Mouse (Mus musculus): ENCODE results near the gene Pgm1. TPM values are rescaled to one million over a fixed set of nuclear protein-coding genes. Genes with fewer than 3 reads are reported as not detected.

Gene Pgm1
- total RNA-seq, 2 experiments from 2014 or later, result 2.2 to 7.2 TPM

- no peak for ATAC-seq (replicated peaks; ENCODE audit: low FRiP score, low TSS enrichment, poor library complexity, severe bottlenecking)
Measured at GRCm38 (mm10) chr4:100001806-100002205, 72.6 kb downstream of the Pgm1 start.

GRCm38 (mm10) chr4:100007721-100008120 is 78.5 kb downstream of the Pgm1 start:
- ATAC-seq (replicated peaks; ENCODE audit: low FRiP score, low TSS enrichment, poor library complexity, severe bottlenecking), result no peak

- ATAC-seq (replicated peaks; ENCODE audit: low FRiP score, low TSS enrichment, poor library complexity, severe bottlenecking), result no peak
Measured at GRCm38 (mm10) chr4:100008371-100009090, 79.3 kb downstream of the Pgm1 start.

- no peak for ATAC-seq (replicated peaks; ENCODE audit: low FRiP score, low TSS enrichment, poor library complexity, severe bottlenecking)
Measured at GRCm38 (mm10) chr4:100009211-100009678, 80.0 kb downstream of the Pgm1 start.

GRCm38 (mm10) chr4:100010916-100011315 is 81.7 kb downstream of the Pgm1 start:
- ATAC-seq (replicated peaks; ENCODE audit: low FRiP score, low TSS enrichment, poor library complexity, severe bottlenecking), result no peak

DNA sequence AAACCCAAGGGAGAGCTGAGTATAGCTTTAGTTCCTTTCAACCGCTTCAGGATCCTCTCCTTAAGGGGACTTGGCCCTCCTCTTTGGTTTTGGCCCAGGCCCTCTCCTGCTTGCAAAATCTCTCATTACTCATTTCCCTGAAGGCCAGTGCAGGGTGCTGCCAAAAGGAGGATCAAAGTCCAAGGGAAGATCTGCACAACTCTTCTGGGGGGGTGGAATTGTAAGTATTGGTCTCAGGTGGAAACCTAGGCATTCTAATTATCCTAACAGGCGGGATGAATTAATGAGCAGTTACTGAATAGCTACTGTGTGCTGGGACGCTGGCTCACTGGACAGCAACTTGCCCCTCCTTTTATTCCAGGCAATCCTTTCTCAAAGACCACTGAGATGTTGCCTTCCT is 82.3 kb downstream of the Pgm1 start:
- no peak for ATAC-seq (replicated peaks; ENCODE audit: low FRiP score, low TSS enrichment, poor library complexity, severe bottlenecking)

GRCm38 (mm10) chr4:100012361-100013035 is 83.3 kb downstream of the Pgm1 start:
- ATAC-seq (replicated peaks; ENCODE audit: low FRiP score, low TSS enrichment, poor library complexity, severe bottlenecking), result no peak

GRCm38 (mm10) chr4:100027773-100028172 is 98.6 kb downstream of the Pgm1 start:
- no peak for ATAC-seq (replicated peaks; ENCODE audit: low FRiP score, low TSS enrichment, poor library complexity, severe bottlenecking)

DNA sequence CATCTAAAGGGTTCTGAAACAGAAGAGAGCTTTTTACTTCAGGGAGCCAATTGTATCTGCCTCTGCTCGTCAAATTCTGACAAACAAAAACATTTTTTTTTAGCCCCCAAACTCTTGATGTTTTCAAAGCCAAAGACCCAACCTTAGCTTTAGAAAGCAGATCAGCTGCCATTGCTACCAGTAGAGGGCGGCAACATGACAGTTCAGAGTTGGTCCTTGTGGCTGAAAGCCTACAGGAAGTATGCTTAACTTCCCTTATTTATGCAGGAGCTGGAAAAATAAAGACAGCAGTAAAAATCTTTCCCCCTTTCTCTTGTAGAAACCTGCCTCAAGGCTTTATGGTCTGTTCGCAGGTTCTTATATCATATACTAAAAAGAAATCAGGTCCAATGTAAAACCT is 99.4 kb downstream of the Pgm1 start:
- peak; percentile 59; the same call in 1 of the 2 replicates for ATAC-seq (replicated peaks; ENCODE audit: low FRiP score, low TSS enrichment, poor library complexity, severe bottlenecking)

GRCm38 (mm10) chr4:100031270-100031669 is 102.1 kb downstream of the Pgm1 start:
- no peak for ATAC-seq (replicated peaks; ENCODE audit: low FRiP score, low TSS enrichment, poor library complexity, severe bottlenecking)

DNA sequence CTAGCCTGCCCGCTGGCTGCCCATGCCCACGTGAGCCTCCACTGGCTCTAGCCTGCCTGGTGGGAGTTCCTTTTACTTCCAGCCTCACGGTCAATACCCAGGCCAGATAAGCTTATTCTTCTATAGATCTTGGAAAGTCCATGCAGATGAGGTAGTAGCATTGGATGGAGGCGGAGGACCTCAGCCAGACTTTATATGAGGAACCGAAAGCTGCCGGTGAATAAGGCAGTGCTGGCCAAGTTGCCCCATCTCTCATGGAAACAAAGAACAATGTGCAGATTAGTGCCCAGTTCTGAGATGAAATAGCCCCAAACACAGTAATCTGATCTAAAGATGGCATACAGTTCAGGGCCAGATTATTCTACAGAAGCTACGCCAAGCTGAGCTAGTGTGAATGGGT is 103.4 kb downstream of the Pgm1 start:
- no peak for ATAC-seq (replicated peaks; ENCODE audit: low FRiP score, low TSS enrichment, poor library complexity, severe bottlenecking)

DNA sequence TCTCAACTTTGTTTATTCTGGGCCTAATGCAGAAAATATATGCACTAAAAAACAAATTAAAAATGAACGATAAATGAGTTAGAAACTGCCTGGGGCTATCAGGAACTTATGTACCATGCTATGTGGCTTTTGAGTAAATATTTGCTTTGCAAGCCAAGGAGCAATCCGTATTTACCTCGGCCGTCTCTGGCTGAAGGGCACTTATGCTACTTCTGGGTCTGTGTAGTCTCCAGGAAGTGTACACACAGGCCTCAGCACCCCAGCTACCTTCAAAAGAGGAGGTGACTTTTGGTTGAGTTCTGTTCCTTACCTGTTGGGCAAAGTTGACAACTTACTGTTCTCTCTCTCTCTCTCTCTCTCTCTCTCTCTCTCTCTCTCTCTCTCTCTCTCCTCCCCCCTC is 104.7 kb downstream of the Pgm1 start:
- ATAC-seq (replicated peaks; ENCODE audit: low FRiP score, low TSS enrichment, poor library complexity, severe bottlenecking), result no peak

GRCm38 (mm10) chr4:100034971-100035370 is 105.8 kb downstream of the Pgm1 start:
- ATAC-seq (replicated peaks; ENCODE audit: low FRiP score, low TSS enrichment, poor library complexity, severe bottlenecking), result no peak

DNA sequence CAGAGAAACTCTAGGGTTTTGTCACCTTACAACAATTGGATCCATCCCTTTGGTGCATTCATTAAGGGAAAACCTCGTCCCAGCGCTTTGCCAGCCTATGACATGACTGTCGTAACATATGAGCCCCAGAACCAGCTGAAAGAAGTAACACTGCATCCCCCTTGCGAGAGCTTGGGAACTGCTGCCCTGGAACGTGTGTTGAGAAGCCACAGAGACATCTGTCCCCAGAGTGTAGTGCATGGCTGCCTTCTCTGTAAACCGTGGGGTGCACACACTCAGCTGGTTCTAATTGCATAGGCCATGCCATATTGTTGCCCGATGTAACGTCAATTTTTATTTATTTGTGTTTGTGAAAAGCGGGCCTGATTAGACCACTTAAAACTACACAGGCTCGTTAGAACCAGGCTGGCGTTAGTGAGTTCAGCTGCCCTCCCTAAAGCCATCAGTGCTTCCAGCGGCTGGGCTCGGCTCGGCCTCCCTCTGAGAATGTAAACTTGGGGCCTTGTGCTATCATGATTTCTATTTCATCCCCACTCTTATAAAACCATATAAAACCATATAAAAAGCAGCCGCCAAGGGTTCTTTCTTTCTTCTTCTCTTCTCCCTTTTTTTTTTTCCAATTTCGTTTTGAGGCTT is 106.8 kb downstream of the Pgm1 start:
- no peak for ATAC-seq (replicated peaks; ENCODE audit: low FRiP score, low TSS enrichment, poor library complexity, severe bottlenecking)

Other genes with a start within 250 kb of the Pgm1 start
- gene Alg6, start 213.8 kb upstream of the Pgm1 start, total RNA-seq (2014; fragmentation: Nextera tagmentation), result 13.7 and 26.6 TPM in 2 replicates
- gene Alg6, start 213.8 kb upstream of the Pgm1 start, total RNA-seq (2017), result 15.4 and 18.5 TPM in 2 replicates
- gene Efcab7, start 100.2 kb upstream of the Pgm1 start, total RNA-seq (2014; fragmentation: Nextera tagmentation), result 8.0 and 8.8 TPM in 2 replicates
- gene Efcab7, start 100.2 kb upstream of the Pgm1 start, total RNA-seq (2017), result 0.42 and 3.0 TPM in 2 replicates
- gene Itgb3bp, start 399 bp downstream of the Pgm1 start, total RNA-seq (2014; fragmentation: Nextera tagmentation), result 30.5 and 32.2 TPM in 2 replicates
- 16.1 and 35.0 TPM in 2 replicates for gene Itgb3bp, start 399 bp downstream of the Pgm1 start, total RNA-seq (2017)
- not detected in 2 replicates for gene Ror1, start 166.4 kb downstream of the Pgm1 start, total RNA-seq (2014; fragmentation: Nextera tagmentation)
- gene Ror1, start 166.4 kb downstream of the Pgm1 start, total RNA-seq (2017), result not detected in 2 replicates

Measured in megakaryocyte-erythroid progenitor cell, adult 5-6 weeks (primary cell).